Mouse (Mus musculus) hindbrain, embryonic 12.5 days (tissue): ENCODE measurements at regions not wholly inside any gene's neighbourhood (a gene's known extent, or its start where the extent isn't known, plus 50 kb on each side); places are given as distances from the start of the nearest gene placed in this dataset.

Experiments
- ATAC-seq: fragments of 200-750 bp; cut with Nextera tagmentation; 2 replicates; pipeline ENCODE4 v1.8.0; 2017; ENCODE audit warnings: moderate TSS enrichment; ENCODE audit not compliant: low FRiP score
- H3K27ac ChIP-seq: fragments of 300-500 bp; sonication (generic); 2 replicates; pipeline ENCODE4 v1.5.1; 2016; ENCODE audit warnings: mild to moderate bottlenecking
- H3K27me3 ChIP-seq: fragments of 300-500 bp; sonication (generic); 2 replicates; pipeline ENCODE4 v1.6.1; 2016; ENCODE audit warnings: mild to moderate bottlenecking
- H3K36me3 ChIP-seq: fragments of 300-500 bp; sonication (generic); 2 replicates; pipeline ENCODE4 v1.6.1; 2016; ENCODE audit warnings: mild to moderate bottlenecking
- H3K4me1 ChIP-seq: fragments of 300-500 bp; sonication (generic); 2 replicates; pipeline ENCODE4 v1.6.1; 2016
- H3K4me2 ChIP-seq: fragments of 300-500 bp; sonication (generic); replicated peaks from 2 replicates; pipeline ENCODE4 v1.6.1; 2016; ENCODE audit warnings: mild to moderate bottlenecking
- H3K4me3 ChIP-seq: fragments of 300-500 bp; sonication (generic); 2 replicates; pipeline ENCODE4 v1.5.1; 2016; ENCODE audit warnings: mild to moderate bottlenecking
- H3K9ac ChIP-seq: fragments of 300-500 bp; sonication (generic); 2 replicates; pipeline ENCODE4 v1.6.1; 2016; ENCODE audit warnings: mild to moderate bottlenecking, moderate library complexity
- H3K9me3 ChIP-seq: fragments of 300-500 bp; sonication (generic); replicated peaks from 2 replicates; pipeline ENCODE4 v1.6.1; 2016; ENCODE audit warnings: mild to moderate bottlenecking
- WGBS: fragments of 180-500 bp; shearing (Covaris S2); methylation state at CpG from one replicate; pipeline ENCODE4 v1.1.7; 2016; 5-methylcytosine and 5-hydroxymethylcytosine counted together

DNA sequence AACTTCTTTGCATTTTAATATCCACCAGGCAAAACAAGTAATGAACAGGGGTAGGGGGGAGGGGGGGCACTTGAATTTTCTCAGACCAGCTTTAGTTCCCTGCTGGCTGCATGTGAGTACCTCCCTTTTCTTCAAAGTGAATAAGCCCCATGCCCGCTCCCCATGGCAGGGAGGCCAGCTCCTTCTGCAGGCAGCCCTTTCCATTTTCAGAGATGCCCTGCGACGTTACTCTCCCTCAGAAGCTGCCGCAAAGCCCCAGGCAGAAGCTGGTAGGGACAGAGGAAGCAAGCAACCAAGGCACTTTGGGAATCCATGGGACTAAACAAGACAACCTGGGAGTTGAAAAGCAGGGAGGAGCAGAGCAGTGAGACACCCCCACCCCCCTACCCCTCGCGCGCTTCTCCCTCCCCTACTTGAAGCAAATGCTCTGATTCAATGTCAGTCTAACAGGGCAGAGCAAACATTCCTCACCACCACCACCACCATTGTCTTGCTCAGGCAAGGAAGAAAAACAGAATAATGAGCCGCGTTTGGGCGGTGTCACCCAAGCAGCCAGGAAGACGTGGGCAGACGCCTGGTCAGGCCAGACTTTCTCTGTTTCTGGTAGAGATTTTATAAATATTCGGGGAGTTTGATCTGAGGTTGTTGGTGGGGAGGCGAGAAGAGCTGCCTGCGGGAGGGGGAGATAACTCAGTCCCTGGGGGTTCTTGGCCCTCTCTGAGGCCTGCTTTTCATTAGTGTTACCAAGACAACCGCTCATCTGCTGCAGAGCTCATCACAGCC lies 187.7 kb downstream of the Zfp36l1 start:
- Histone ChIP-seq H3K9me3 (no peaks in the 10 kb centered on the region), H3K4me3 (0 out of 2 replicates have a peak overlapping the region, but pooled peaks have one; percentile 2), H3K36me3 (no peaks in the 10 kb centered on the region), H3K4me2 (peak overlapping the region; percentile 39), H3K27me3 (no peaks in the 10 kb centered on the region), H3K9ac (peak overlapping the region; percentile 24; the same call in 1 of the 2 replicates), H3K4me1 (peaks cover 82% of the 10 kb centered on the region), H3K27ac (peak overlapping the region; percentile 97)
- ATAC-seq = peak; percentile 80
- 2% methylated on average over 16 of the region's 16 CpGs for WGBS

DNA sequence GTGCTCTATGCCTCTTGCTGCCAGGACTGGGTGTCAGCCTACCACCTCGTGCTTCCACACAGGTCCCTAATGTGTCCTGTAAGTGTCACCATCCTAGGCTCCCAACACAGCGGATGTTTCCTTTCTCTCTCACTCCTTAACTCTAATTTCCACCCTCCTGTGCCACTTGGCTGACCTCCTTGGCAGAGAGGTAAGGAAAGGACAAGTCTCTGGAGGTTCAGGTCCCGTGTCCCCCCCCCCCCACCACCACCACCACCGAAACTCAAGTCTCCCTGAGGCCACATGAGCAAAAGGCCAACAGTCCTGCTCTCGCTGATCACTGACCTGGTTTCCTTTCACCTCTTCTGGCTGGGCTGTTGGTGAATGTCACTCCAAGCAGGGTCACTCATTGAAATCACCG lies 189.0 kb downstream of the Zfp36l1 start:
- Histone ChIP-seq H3K4me3 (no peak overlapping the region), H3K4me2 (no peak overlapping the region), H3K27ac (peak overlapping the region; percentile 97), H3K9me3 (no peaks in the 10 kb centered on the region), H3K4me1 (peaks cover 69% of the 10 kb centered on the region), H3K36me3 (no peaks in the 10 kb centered on the region), H3K27me3 (no peaks in the 10 kb centered on the region), H3K9ac (no peak overlapping the region)
- WGBS = 75% methylated on average over 5 of the region's 6 CpGs
- no peak for ATAC-seq

DNA sequence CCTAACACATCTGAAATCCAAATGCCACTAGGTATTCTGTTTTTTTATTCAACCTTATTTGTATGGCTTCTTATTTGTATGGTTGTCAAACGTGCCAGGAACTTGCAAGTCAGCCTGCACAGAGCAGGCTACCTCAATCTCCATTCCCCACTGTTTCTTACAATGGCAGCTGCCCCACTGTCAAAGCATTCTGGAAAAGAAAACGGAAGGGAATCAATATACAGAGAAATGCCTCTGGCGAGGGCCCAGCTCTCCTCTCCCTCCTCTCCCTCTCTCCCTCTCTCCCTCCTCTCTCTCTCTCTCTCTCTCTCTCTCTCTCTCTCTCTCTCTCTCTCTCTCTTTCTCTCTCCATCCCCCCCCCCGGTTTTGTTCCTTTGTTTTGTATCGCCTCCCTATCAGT lies 191.0 kb downstream of the Zfp36l1 start:
- H3K27me3 ChIP-seq = no peaks in the 10 kb centered on the region
- H3K36me3 ChIP-seq = no peaks in the 10 kb centered on the region
- H3K4me3 ChIP-seq = no peak overlapping the region
- no peak overlapping the region for H3K4me2 ChIP-seq
- H3K9me3 ChIP-seq = no peaks in the 10 kb centered on the region
- H3K4me1 ChIP-seq = peaks cover 53% of the 10 kb centered on the region
- 25% methylated on average over 5 of the region's 5 CpGs for WGBS
- no peak overlapping the region for H3K9ac ChIP-seq
- H3K27ac ChIP-seq = peak overlapping the region; percentile 62; the same call in 1 of the 2 replicates
- no peak for ATAC-seq

DNA sequence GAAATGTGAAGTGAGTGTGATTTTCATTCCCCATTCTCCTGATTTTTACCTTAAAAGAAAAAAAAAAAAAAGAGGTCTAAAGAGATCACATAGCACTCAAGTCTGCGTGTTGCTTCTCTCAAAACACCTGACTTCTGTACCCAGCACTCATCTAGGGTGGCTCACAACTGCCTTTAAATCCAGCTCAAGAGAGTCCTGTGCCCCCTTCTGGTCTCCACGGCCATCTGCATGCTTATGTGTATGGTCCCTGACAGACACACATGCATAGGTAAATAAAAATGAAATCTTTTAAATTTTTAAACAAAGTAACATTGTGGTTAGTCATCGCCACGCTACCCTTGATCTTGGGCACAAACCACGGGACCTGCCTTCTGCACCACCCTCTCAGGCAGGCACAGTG lies 193.8 kb downstream of the Zfp36l1 start:
- H3K4me2 ChIP-seq = no peak overlapping the region
- H3K27ac ChIP-seq = no peak overlapping the region
- H3K36me3 ChIP-seq = no peaks in the 10 kb centered on the region
- no peak overlapping the region for H3K4me3 ChIP-seq
- H3K4me1 ChIP-seq = peaks cover 27% of the 10 kb centered on the region
- peaks cover 4% of the 10 kb centered on the region; the same call in 1 of the 2 replicates for H3K9me3 ChIP-seq
- no peak for ATAC-seq
- no peak overlapping the region for H3K9ac ChIP-seq
- no peaks in the 10 kb centered on the region for H3K27me3 ChIP-seq
- WGBS = 88% methylated on average over 5 of the region's 5 CpGs

DNA sequence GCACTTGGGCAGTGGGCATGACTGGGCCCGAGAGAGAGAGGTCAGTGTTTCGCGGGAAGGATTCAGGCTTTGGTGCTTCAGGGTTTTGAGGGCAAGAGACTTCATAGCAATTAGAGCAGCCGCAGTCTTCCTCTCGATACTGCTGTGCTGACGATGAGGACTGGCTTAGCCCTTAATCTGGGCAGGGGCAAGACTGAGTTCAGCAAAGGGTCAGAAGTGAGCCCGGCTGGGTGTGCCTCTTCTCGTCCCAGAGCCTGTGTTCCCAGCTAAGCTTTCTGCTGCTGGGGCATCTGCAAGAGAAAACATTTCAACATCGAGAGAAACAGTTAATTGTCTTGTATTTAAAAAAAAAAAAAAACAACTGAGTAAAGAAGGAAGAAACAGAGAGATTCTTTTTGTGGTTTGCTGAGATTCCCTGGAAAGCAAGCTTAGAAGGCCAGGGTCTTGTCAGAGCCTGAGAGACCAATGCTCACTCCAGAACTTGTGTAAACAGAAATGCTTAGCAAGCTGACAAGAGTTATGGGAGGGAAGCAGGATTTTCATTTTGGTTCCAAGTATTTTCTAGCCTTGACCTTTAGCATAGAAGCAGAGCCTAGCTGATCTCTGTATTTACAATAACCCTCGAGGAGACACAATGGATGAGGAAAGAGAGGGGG lies 195.1 kb downstream of the Zfp36l1 start:
- H3K4me2 ChIP-seq = no peak overlapping the region
- H3K4me3 ChIP-seq = no peak overlapping the region
- peaks cover 22% of the 10 kb centered on the region for H3K4me1 ChIP-seq
- no peak overlapping the region for H3K27ac ChIP-seq
- no peak overlapping the region for H3K9ac ChIP-seq
- H3K36me3 ChIP-seq = no peaks in the 10 kb centered on the region
- H3K27me3 ChIP-seq = no peaks in the 10 kb centered on the region
- 42% methylated on average over 10 of the region's 10 CpGs for WGBS
- no peak for ATAC-seq
- peaks cover 4% of the 10 kb centered on the region; the same call in 1 of the 2 replicates for H3K9me3 ChIP-seq

DNA sequence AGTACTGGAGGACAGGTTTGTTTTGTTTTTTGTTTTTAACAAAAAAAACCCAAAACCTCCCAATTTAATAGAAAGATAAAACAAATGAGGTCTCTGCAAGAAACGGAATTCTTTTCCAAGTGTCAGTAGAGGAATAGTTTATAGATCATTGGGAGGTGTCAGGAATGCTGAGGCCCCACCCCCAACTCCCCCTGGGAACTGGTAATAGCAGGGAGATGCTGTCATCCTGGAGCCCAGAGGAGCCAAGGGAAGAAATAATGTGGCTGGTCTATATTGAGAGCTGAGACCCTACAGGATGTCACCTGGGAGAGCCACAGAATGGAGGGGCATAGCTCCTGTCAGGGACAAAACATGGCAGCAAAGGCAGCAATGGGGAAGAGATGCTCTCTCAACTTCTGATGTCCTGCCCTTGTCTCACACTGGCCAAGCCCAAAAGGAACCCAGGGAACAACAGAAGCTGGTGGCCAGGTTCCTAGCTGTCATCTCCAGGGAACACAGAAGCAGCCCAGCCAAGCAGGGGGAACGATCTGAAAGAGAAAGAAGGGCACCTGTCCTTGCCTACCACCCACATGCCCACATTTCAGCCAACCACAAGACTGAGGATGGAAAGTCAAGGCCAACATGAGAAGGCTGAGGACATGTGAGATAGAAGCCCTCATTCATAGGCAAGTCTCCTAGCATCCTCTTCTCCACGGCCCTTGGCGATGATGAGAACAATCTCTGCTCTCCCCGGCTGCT lies 195.7 kb downstream of the Zfp36l1 start:
- Histone ChIP-seq H3K27me3 (no peaks in the 10 kb centered on the region), H3K4me2 (no peak overlapping the region), H3K36me3 (no peaks in the 10 kb centered on the region), H3K4me3 (no peak overlapping the region), H3K9ac (no peak overlapping the region), H3K27ac (no peak overlapping the region), H3K9me3 (peaks cover 4% of the 10 kb centered on the region; the same call in 1 of the 2 replicates), H3K4me1 (peaks cover 18% of the 10 kb centered on the region)
- no peak for ATAC-seq
- 80% methylated on average over 5 of the region's 5 CpGs for WGBS

DNA sequence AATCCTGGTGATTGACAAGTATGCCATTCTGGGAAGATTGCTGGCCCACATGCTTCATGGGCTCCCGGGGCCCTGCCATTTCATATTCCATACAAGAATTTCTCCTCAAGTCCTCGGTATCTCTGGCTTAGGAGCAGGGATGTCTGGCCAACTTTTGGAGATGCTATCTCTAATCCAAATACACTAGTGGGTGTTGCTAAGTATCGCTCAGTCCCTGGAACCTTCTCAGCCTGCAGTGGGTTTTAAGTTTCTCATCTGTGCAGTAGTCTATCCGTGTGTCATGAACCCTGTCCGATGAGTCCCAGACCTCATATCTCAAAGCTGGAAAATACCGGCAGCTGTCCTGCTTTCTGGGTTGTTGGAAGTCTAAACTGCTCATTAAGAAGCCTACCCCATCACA lies 198.9 kb downstream of the Zfp36l1 start:
- Histone ChIP-seq H3K4me1 (peaks cover 21% of the 10 kb centered on the region), H3K27me3 (no peaks in the 10 kb centered on the region), H3K27ac (no peak overlapping the region), H3K4me2 (no peak overlapping the region), H3K9ac (no peak overlapping the region), H3K36me3 (no peaks in the 10 kb centered on the region), H3K9me3 (peaks cover 4% of the 10 kb centered on the region; the same call in 1 of the 2 replicates), H3K4me3 (no peak overlapping the region)
- ATAC-seq = no peak
- 78% methylated on average over 6 of the region's 6 CpGs for WGBS

DNA sequence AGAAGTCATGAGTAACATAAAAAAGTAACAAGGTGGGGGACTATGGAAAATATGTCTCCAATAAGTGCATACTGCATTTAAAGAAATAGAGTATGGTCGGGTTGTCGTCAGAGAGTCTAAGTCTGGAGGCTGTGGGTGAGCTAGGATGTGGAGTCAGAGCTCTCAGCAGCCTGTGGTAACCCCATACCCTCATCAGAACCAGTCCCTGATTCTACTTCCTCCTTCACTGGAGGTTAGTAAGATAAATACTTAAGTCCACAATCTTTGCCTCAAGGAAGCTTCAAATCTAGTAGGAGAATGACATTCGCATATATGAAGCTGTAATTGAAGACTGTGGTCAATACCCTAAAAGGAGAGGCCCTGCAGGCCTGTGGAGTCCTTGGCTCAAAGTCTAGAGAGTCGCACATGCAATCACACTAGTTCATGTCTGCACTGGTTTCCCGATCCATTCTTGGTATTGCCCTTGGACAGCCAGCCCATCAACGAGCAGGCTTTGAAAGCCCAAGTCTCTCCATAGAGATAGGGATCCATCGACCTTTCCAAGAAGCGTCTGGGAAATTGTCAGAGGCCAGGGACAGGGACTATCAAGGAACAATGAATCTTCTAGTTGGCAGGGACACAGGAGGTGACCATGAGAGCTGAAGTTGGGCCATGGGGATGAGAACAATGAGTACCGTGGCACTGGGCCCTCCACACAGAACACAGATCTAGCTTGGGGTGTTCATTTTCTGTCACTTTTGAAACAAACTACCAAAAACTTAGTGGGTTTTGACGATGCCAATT lies 200.3 kb downstream of the Zfp36l1 start:
- Histone ChIP-seq H3K4me1 (peaks cover 18% of the 10 kb centered on the region), H3K4me3 (no peak overlapping the region), H3K4me2 (no peak overlapping the region), H3K27ac (no peak overlapping the region; the same call in 1 of the 2 replicates), H3K36me3 (no peaks in the 10 kb centered on the region), H3K9me3 (peaks cover 4% of the 10 kb centered on the region; the same call in 1 of the 2 replicates), H3K27me3 (no peaks in the 10 kb centered on the region), H3K9ac (no peak overlapping the region)
- no peak for ATAC-seq
- 88% methylated on average over 10 of the region's 10 CpGs for WGBS

DNA sequence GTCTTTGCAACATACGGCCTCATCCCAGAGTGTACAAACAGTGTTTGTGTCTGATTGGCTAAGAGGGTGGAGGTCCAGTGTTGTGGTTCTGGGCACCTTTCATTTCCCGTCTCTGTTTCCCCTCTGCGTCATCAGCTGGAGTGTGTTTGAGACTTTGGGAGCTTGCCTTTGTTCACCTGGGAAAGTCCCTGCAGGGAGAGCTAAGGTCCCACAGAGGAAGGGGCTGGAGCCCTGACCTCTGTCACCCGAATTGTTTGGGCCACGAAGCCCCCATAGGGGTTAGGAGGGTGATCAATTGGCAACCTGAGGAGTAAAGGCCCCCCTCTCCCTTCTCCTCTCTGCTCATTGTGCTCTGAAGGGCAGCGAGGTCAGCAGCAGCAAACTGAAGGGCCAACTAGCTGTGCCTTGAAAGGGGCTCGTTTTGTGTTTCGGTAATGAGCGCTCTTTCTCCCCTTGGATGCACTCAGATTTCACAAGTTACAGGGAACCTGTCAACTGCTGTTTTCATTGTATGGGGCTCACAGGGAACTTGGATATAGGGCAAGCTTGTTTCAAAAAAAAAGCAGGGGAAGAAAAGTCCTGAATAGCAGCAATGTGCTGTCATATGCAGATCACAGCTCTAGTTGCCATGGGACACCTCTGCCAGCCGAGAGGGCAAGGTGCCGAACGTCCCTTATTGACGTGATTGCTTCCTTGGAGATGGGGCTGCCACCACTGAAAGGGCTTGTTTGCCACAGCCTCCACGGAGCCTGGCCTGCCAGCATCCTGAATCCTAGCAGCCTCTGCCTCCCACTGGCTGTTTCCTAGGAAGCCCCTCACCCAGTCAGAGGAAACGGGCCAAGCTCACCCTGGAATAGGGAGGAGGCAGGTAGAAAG lies 201.7 kb downstream of the Zfp36l1 start:
- Histone ChIP-seq H3K4me1 (peaks cover 18% of the 10 kb centered on the region), H3K36me3 (no peaks in the 10 kb centered on the region), H3K27me3 (no peaks in the 10 kb centered on the region), H3K9me3 (peaks cover 4% of the 10 kb centered on the region; the same call in 1 of the 2 replicates), H3K4me3 (no peak overlapping the region), H3K27ac (peak overlapping the region; percentile 80), H3K9ac (no peak overlapping the region), H3K4me2 (no peak overlapping the region; the same call in 1 of the 2 replicates)
- ATAC-seq = peak; percentile 87
- 7% methylated on average over 15 of the region's 15 CpGs for WGBS

DNA sequence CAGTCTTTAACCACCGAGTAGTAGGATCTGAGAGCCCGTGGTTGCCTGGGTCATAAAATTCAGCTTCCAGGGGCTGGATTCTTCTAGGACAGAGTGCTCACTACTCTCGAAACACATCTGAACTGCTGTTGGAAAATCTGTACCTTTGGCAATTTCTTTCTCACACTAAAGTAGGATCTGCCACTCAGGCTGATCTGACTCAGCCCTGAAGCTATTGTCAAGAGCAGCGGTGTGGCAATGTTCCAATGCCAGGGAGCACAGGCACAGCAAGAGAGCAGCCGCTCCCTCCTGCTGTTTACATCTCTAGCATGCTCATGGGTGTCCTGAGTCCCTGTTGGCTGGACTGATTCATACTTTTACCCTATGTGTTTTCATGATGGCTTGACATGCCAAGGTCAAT lies 205.2 kb downstream of the Zfp36l1 start:
- no peaks in the 10 kb centered on the region for H3K9me3 ChIP-seq
- no peak overlapping the region for H3K4me3 ChIP-seq
- H3K9ac ChIP-seq = no peak overlapping the region
- no peak overlapping the region for H3K27ac ChIP-seq
- no peak overlapping the region for H3K4me2 ChIP-seq
- no peak for ATAC-seq
- H3K27me3 ChIP-seq = no peaks in the 10 kb centered on the region
- no peaks in the 10 kb centered on the region for H3K36me3 ChIP-seq
- WGBS = 80% methylated on average over 5 of the region's 5 CpGs
- peaks cover 34% of the 10 kb centered on the region for H3K4me1 ChIP-seq

DNA sequence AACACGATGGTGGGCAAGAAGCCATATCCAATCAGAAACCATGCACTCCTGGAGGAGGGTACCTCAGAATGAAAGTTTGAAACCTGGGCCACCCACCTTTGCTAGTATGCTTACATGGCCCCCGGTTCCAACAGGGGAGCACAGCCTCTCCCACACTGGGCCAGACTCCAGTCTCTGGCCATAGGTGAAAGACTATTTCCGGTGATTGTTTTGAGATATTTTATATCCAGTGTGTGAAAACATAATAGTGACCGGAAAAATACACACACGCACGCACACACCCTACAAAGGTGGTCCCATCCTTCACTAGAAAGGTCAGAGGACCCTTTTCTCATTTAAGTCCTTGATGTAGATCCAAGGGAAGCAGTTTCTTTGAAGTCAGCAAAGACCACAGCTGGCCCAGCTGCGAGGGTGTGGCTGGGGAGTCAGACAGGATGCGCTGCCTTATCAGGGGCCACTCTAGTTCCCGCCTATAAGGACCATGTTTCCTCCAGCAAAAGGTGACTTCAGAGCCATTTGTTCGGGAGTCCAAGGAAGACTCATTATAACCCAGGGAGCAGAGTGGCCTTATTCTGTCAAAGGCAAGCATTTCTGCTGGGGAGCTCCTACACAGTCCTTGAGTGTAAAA lies 206.0 kb downstream of the Zfp36l1 start:
- Histone ChIP-seq H3K36me3 (no peaks in the 10 kb centered on the region), H3K27ac (peak overlapping the region; percentile 45; the same call in 1 of the 2 replicates), H3K27me3 (no peaks in the 10 kb centered on the region), H3K4me1 (peaks cover 39% of the 10 kb centered on the region), H3K9ac (no peak overlapping the region), H3K4me3 (no peak overlapping the region), H3K9me3 (no peaks in the 10 kb centered on the region), H3K4me2 (no peak overlapping the region)
- no peak for ATAC-seq
- WGBS = 83% methylated on average over 10 of the region's 10 CpGs
